Mouse (Mus musculus) forebrain, postnatal 0 days (tissue): ENCODE data around the gene Trappc3. TPM values are rescaled to one million over a fixed set of nuclear protein-coding genes. Genes with fewer than 3 reads are reported as not detected.

ENCODE experiments used
- ATAC-seq: fragments of 200-750 bp; cut with Nextera tagmentation; 2 replicates; pipeline ENCODE4 v1.8.0; 2017; ENCODE audit warnings: mild to moderate bottlenecking, moderate library complexity
- DNase-seq: peaks from one replicate; pipeline ENCODE4 v3.0.0-alpha.2; 2015
- H3K27ac ChIP-seq: fragments of 300-500 bp; sonication (generic); 2 replicates; pipeline ENCODE4 v1.5.1; 2014; ENCODE audit warnings: low read depth, mild to moderate bottlenecking, antibody characterized with exemption, low read length, moderate library complexity, mixed read lengths
- H3K27me3 ChIP-seq: fragments of 300-500 bp; sonication (generic); 2 replicates; pipeline ENCODE4 v1.6.1; 2014; ENCODE audit warnings: mild to moderate bottlenecking, low read length, mixed read lengths; ENCODE audit not compliant: insufficient read depth
- H3K36me3 ChIP-seq: fragments of 300-500 bp; sonication (generic); 2 replicates; pipeline ENCODE4 v1.6.1; 2014; ENCODE audit warnings: mild to moderate bottlenecking, moderate library complexity; ENCODE audit not compliant: insufficient read depth
- H3K4me1 ChIP-seq: fragments of 300-500 bp; sonication (generic); 2 replicates; pipeline ENCODE4 v1.6.1; 2014; ENCODE audit warnings: antibody characterized with exemption; ENCODE audit not compliant: insufficient read depth
- H3K4me2 ChIP-seq: fragments of 300-500 bp; sonication (generic); 2 replicates; pipeline ENCODE4 v1.6.1; 2014; ENCODE audit warnings: low read depth, mild to moderate bottlenecking, moderate library complexity
- H3K4me3 ChIP-seq: fragments of 300-500 bp; sonication (generic); 2 replicates; pipeline ENCODE4 v1.5.1; 2014; ENCODE audit warnings: low read depth, low read length, mixed read lengths
- H3K9ac ChIP-seq: fragments of 300-500 bp; sonication (generic); 2 replicates; pipeline ENCODE4 v1.6.1; 2014; ENCODE audit warnings: mild to moderate bottlenecking
- H3K9me3 ChIP-seq: fragments of 300-500 bp; sonication (generic); 2 replicates; pipeline ENCODE4 v1.6.1; 2016; ENCODE audit warnings: low read length
- CTCF ChIP-seq: sonication (generic); IDR thresholded peaks from 2 replicates; pipeline ENCODE4 v1.5.1; 2016; ENCODE audit warnings: antibody characterized with exemption, control low read depth, low read depth
- WGBS: fragments of 180-500 bp; shearing (Covaris S2); extraction: QIAGEN DNeasy Blood & Tissue Kit; methylation state at CpG from one replicate; pipeline ENCODE4 v1.1.7; 2014; 5-methylcytosine and 5-hydroxymethylcytosine counted together
- polyA plus RNA-seq: library from polyadenylated mRNA; unstranded; fragments of >200 nt; fragmentation: Nextera tagmentation; extraction: Ambion mirVana; gene quantifications from 2 replicates; pipeline ENCODE4 v1.2.1, GENCODE M21; 2015
- total RNA-seq: library from RNA; depleted of rRNA; stranded (reverse); fragments of >200 nt; gene quantifications from 2 replicates; pipeline ENCODE4 v1.2.3, GENCODE M21; 2014

The Trappc3 gene
- total and polyA plus RNA-seq, 2 experiments from 2014 or later, result 143 to 199 TPM

- DNase-seq, result no peak
Observed at GRCm38 (mm10) chr4:126278961-126279360, 16.8 kb downstream of the Trappc3 start.

GRCm38 (mm10) chr4:126281706-126282105 lies 19.6 kb downstream of the Trappc3 start:
- Histone ChIP-seq H3K9ac (no peak overlapping the region), H3K4me3 (no peak overlapping the region), H3K9me3 (no peaks in the 10 kb centered on the region), H3K36me3 (no peaks in the 10 kb centered on the region), H3K4me1 (no peaks in the 10 kb centered on the region), H3K27ac (no peak overlapping the region), H3K27me3 (peaks cover 11% of the 10 kb centered on the region), H3K4me2 (no peak overlapping the region)
- 72% methylated on average over 9 of the region's 9 CpGs for WGBS
- ATAC-seq (no peak), DNase-seq (no peak)
- no peak for TF ChIP-seq CTCF

More at GRCm38 (mm10) chr4:126278961-126279360, 16.8 kb downstream of the Trappc3 start:
- WGBS, result 62% methylated on average over 9 of the region's 9 CpGs
- no peak overlapping the region for H3K4me3 ChIP-seq
- no peak overlapping the region for H3K9ac ChIP-seq
- no peak overlapping the region for H3K27ac ChIP-seq
- H3K4me1 ChIP-seq, result no peaks in the 10 kb centered on the region
- TF ChIP-seq CTCF, result no peak
- peaks cover 15% of the 10 kb centered on the region for H3K36me3 ChIP-seq
- H3K9me3 ChIP-seq, result no peaks in the 10 kb centered on the region
- H3K4me2 ChIP-seq, result no peak overlapping the region
- ATAC-seq, result no peak
- H3K27me3 ChIP-seq, result no peaks in the 10 kb centered on the region

- no peaks in the 10 kb centered on the region for H3K9me3 ChIP-seq
- no peak for DNase-seq
- no peak overlapping the region for H3K4me3 ChIP-seq
- H3K9ac ChIP-seq, result no peak overlapping the region
- H3K36me3 ChIP-seq, result no peaks in the 10 kb centered on the region
- no peaks in the 10 kb centered on the region for H3K4me1 ChIP-seq
- peaks cover 30% of the 10 kb centered on the region for H3K27me3 ChIP-seq
- WGBS, result 86% methylated on average over 8 of the region's 8 CpGs
- TF ChIP-seq CTCF, result no peak
- H3K4me2 ChIP-seq, result no peak overlapping the region
- no peak for ATAC-seq
- no peak overlapping the region for H3K27ac ChIP-seq
Observed at GRCm38 (mm10) chr4:126283582-126283981, 21.5 kb downstream of the Trappc3 start.

- Histone ChIP-seq H3K9ac (no peak within 1 kb of the TSS), H3K36me3 (no peaks in the 10 kb centered on the region)
- ATAC-seq, result no peak
Observed at GRCm38 (mm10) chr4:126286492-126286891, 24.4 kb downstream of the Trappc3 start, which contains the start of gene Col8a2. TSS of gene Col8a2 (plus strand) at chr4:126286793.

GRCm38 (mm10) chr4:126287302-126287995 lies 25.3 kb downstream of the Trappc3 start:
- WGBS, result 31% methylated on average over 11 of the region's 11 CpGs

More at GRCm38 (mm10) chr4:126286492-126286891, 24.4 kb downstream of the Trappc3 start, which contains the start of gene Col8a2:
- Histone ChIP-seq H3K4me1 (no peaks in the 10 kb centered on the region), H3K9me3 (no peaks in the 10 kb centered on the region), H3K27ac (no peak within 1 kb of the TSS), H3K4me3 (peak within 1 kb of the TSS; percentile 20), H3K27me3 (peaks cover 33% of the 10 kb centered on the region), H3K4me2 (peak within 1 kb of the TSS; percentile 42)
- 3% methylated on average over 39 of the region's 42 CpGs for WGBS
- no peak for TF ChIP-seq CTCF
- no peak for DNase-seq

GRCm38 (mm10) chr4:126288085-126288666 lies 26.1 kb downstream of the Trappc3 start:
- no peaks in the 10 kb centered on the region for H3K4me1 ChIP-seq
- H3K4me2 ChIP-seq, result no peak overlapping the region
- WGBS, result 39% methylated on average over 17 of the region's 17 CpGs
- no peak for TF ChIP-seq CTCF
- H3K27me3 ChIP-seq, result peaks cover 33% of the 10 kb centered on the region
- no peaks in the 10 kb centered on the region for H3K9me3 ChIP-seq
- DNase-seq, result no peak
- H3K4me3 ChIP-seq, result no peak overlapping the region
- no peak overlapping the region for H3K27ac ChIP-seq
- ATAC-seq, result no peak; the same call in 1 of the 2 replicates
- no peak overlapping the region for H3K9ac ChIP-seq
- H3K36me3 ChIP-seq, result no peaks in the 10 kb centered on the region

More at GRCm38 (mm10) chr4:126287302-126287995, 25.3 kb downstream of the Trappc3 start:
- H3K36me3 ChIP-seq, result no peaks in the 10 kb centered on the region
- no peak overlapping the region for H3K27ac ChIP-seq
- no peak overlapping the region for H3K4me3 ChIP-seq
- H3K9ac ChIP-seq, result no peak overlapping the region
- no peak; the same call in 1 of the 2 replicates for ATAC-seq
- peaks cover 33% of the 10 kb centered on the region for H3K27me3 ChIP-seq
- no peak overlapping the region for H3K4me2 ChIP-seq
- TF ChIP-seq CTCF, result no peak
- H3K4me1 ChIP-seq, result no peaks in the 10 kb centered on the region
- H3K9me3 ChIP-seq, result no peaks in the 10 kb centered on the region
- no peak for DNase-seq

- H3K27me3 ChIP-seq, result peaks cover 33% of the 10 kb centered on the region
- H3K4me2 ChIP-seq, result no peak overlapping the region
- no peak for TF ChIP-seq CTCF
- no peak overlapping the region for H3K9ac ChIP-seq
- no peaks in the 10 kb centered on the region for H3K4me1 ChIP-seq
- H3K27ac ChIP-seq, result no peak overlapping the region
- H3K9me3 ChIP-seq, result no peaks in the 10 kb centered on the region
- DNase-seq, result no peak
- no peaks in the 10 kb centered on the region for H3K36me3 ChIP-seq
- WGBS, result 89% methylated on average over 8 of the region's 8 CpGs
- no peak for ATAC-seq
- H3K4me3 ChIP-seq, result no peak overlapping the region
Observed at GRCm38 (mm10) chr4:126290314-126290713, 28.2 kb downstream of the Trappc3 start.
